Mouse (Mus musculus) hindbrain, embryonic 13.5 days (tissue): Measurements from ENCODE around the gene Disp3. TPM values are rescaled to one million over a fixed set of nuclear protein-coding genes. Genes with fewer than 3 reads are reported as not detected.
A peak's percentile ranks its signal among the peaks of the same experiment; 100 is the strongest.

Experiments
- ATAC-seq: fragments of 200-750 bp; cut with Nextera tagmentation; 2 replicates; pipeline ENCODE4 v1.8.0; 2017; ENCODE audit warnings: moderate TSS enrichment; ENCODE audit not compliant: low FRiP score
- H3K27ac ChIP-seq: fragments of 300-500 bp; sonication (generic); 2 replicates; pipeline ENCODE4 v1.5.1; 2015; ENCODE audit warnings: inconsistent platforms, mild to moderate bottlenecking, moderate library complexity
- H3K27me3 ChIP-seq: fragments of 300-500 bp; sonication (generic); 2 replicates; pipeline ENCODE4 v1.6.1; 2015; ENCODE audit warnings: mild to moderate bottlenecking, inconsistent platforms
- H3K36me3 ChIP-seq: fragments of 300-500 bp; sonication (generic); 2 replicates; pipeline ENCODE4 v1.6.1; 2015; ENCODE audit warnings: mild to moderate bottlenecking, inconsistent platforms
- H3K4me1 ChIP-seq: fragments of 300-500 bp; sonication (generic); replicated peaks from 2 replicates; pipeline ENCODE4 v1.6.1; 2015; ENCODE audit warnings: inconsistent platforms
- H3K4me2 ChIP-seq: fragments of 300-500 bp; sonication (generic); 2 replicates; pipeline ENCODE4 v1.6.1; 2015; ENCODE audit warnings: inconsistent platforms, mild to moderate bottlenecking, moderate library complexity
- H3K4me3 ChIP-seq: fragments of 300-500 bp; sonication (generic); 2 replicates; pipeline ENCODE4 v1.5.1; 2015; ENCODE audit warnings: mild to moderate bottlenecking, inconsistent platforms
- H3K9ac ChIP-seq: fragments of 300-500 bp; sonication (generic); 2 replicates; pipeline ENCODE4 v1.6.1; 2015; ENCODE audit warnings: mild to moderate bottlenecking, inconsistent platforms
- H3K9me3 ChIP-seq: fragments of 300-500 bp; sonication (generic); 2 replicates; pipeline ENCODE4 v1.6.1; 2016; ENCODE audit warnings: inconsistent platforms
- WGBS: fragments of 180-500 bp; shearing (Covaris S2); methylation state at CpG from one replicate; pipeline ENCODE4 v1.1.7; 2015; 5-methylcytosine and 5-hydroxymethylcytosine counted together
- polyA plus RNA-seq: library from polyadenylated mRNA; unstranded; fragments of >200 nt; fragmentation: Nextera tagmentation; extraction: Ambion mirVana; gene quantifications from 2 replicates; pipeline ENCODE4 v1.2.1, GENCODE M21; 2015

The Disp3 gene
- polyA plus RNA-seq, result 14.8 and 15.4 TPM in 2 replicates

DNA sequence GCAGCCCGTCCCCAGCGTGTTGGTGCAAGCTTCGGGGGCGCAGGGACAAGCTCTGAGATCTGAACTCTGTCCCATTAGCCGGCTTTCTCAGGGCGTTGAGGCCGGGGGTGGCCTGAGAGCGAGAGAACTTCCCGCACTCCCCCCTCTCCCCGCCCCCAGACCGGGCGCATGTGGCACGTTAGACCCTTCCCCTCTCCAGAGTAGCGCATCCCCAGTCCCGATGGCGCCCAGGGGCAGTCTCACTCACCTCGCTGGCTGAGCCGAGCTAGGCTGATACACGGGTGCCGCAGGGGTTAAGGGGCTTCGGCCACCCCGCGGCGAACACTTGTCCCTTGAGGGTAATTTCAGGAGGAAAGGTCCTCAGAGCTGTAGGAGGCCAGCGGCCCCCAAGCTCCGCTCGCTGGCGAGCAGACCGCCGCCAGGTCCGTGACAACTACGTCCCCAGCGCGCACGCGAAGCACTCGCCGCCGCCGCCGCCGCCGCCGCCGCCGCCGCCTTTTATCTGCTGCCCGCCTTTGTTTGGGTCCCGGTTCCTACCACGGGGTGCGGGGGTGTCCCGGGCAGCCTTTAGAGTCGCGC, at the start of gene Disp3:
Disp3 (minus strand) TSS at position 490 of the 579 bp plus-strand sequence.
- peak; percentile 71 for ATAC-seq
- peak within 1 kb of the TSS; percentile 88 for H3K9ac ChIP-seq
- H3K4me2 ChIP-seq, result peak within 1 kb of the TSS; percentile 83
- H3K27ac ChIP-seq, result peak within 1 kb of the TSS; percentile 90
- 0 out of 2 replicates have a peak, but pooled peaks cover 6% of the 10 kb centered on the region for H3K27me3 ChIP-seq
- no peaks in the 10 kb centered on the region for H3K36me3 ChIP-seq
- H3K9me3 ChIP-seq, result no peaks in the 10 kb centered on the region
- H3K4me3 ChIP-seq, result peak within 1 kb of the TSS; percentile 82
- WGBS, result under 1% methylated on average over 41 of the region's 54 CpGs
- H3K4me1 ChIP-seq, result peaks cover 85% of the 10 kb centered on the region

DNA sequence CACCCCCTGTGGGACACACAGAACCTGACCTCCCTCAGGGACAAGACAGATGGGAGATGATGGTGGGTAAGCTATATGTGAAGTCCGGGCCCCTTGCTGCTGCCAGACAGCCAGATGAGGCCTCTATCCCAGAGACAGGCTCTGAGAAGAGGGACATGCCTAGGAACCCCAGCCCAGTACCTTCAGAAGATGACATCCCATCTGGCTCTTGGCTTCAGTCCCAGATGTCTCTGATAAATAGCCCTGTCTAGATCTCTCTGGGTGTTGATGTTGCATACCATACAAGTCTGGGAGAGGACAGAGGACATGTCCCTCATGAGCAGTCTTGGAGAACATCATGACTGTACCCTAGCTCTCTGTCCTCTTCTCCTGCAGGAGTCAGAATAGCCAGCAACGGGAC, 42.5 kb upstream of the Disp3 start:
- WGBS, result 73% methylated on average over 2 of the region's 2 CpGs
- Histone ChIP-seq H3K36me3 (no peaks in the 10 kb centered on the region), H3K9me3 (no peaks in the 10 kb centered on the region), H3K4me2 (no peak overlapping the region), H3K4me3 (no peak overlapping the region), H3K4me1 (peaks cover 53% of the 10 kb centered on the region), H3K27me3 (0 out of 2 replicates have a peak, but pooled peaks cover 3% of the 10 kb centered on the region), H3K9ac (no peak overlapping the region), H3K27ac (no peak overlapping the region)
- no peak for ATAC-seq

DNA sequence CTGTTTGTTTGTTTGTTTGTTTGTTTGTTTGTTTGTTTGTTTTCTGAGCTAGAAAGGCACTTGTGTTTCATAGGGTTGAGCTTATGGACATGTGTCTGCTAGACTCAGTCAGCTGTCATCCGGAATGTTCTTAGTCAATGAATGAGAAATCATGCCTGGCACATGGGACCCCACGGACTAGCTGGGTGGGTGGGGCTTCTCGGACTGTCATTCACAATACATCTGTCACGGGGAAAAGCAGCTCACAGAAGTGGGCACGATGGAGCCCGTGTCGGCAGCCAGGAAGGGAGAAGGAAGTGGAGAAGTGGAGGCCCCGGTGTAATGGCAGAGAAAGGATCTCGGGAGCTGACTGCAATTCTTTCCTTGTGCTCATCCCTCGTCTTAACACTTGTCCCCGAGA, 41.7 kb upstream of the Disp3 start:
- no peak overlapping the region for H3K4me2 ChIP-seq
- ATAC-seq, result no peak
- no peak overlapping the region for H3K9ac ChIP-seq
- no peak overlapping the region for H3K4me3 ChIP-seq
- 0 out of 2 replicates have a peak, but pooled peaks cover 3% of the 10 kb centered on the region for H3K27me3 ChIP-seq
- no peaks in the 10 kb centered on the region for H3K9me3 ChIP-seq
- H3K27ac ChIP-seq, result no peak overlapping the region
- no peaks in the 10 kb centered on the region for H3K36me3 ChIP-seq
- H3K4me1 ChIP-seq, result peaks cover 60% of the 10 kb centered on the region
- 37% methylated on average over 11 of the region's 11 CpGs for WGBS

DNA sequence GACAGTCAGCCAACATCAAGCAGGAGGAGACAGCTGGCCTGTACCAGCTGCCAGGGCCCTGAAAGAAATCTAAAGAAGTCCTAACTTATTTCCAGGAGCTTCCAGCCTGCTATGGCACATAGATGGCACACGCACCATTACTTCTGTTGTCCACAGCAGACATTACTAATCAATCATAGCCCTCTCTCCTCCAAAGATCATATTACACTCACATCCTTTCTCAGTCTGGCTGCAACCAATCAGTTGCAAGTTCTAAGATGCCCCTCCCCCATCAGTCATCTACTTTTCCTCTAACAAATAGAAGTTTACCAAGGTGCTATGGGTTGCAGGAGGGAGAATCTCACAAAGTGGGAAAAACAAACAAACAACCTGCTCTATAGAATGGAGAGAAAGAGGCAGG, 40.5 kb upstream of the Disp3 start:
- no peaks in the 10 kb centered on the region for H3K9me3 ChIP-seq
- peak overlapping the region; percentile 84 for H3K27ac ChIP-seq
- no peak overlapping the region for H3K4me2 ChIP-seq
- H3K4me1 ChIP-seq, result peaks cover 63% of the 10 kb centered on the region
- no peak overlapping the region for H3K4me3 ChIP-seq
- WGBS, result 74% methylated on average over 1 of the region's 1 CpGs
- 0 out of 2 replicates have a peak, but pooled peaks cover 3% of the 10 kb centered on the region for H3K27me3 ChIP-seq
- H3K9ac ChIP-seq, result no peak overlapping the region
- H3K36me3 ChIP-seq, result no peaks in the 10 kb centered on the region
- no peak for ATAC-seq

DNA sequence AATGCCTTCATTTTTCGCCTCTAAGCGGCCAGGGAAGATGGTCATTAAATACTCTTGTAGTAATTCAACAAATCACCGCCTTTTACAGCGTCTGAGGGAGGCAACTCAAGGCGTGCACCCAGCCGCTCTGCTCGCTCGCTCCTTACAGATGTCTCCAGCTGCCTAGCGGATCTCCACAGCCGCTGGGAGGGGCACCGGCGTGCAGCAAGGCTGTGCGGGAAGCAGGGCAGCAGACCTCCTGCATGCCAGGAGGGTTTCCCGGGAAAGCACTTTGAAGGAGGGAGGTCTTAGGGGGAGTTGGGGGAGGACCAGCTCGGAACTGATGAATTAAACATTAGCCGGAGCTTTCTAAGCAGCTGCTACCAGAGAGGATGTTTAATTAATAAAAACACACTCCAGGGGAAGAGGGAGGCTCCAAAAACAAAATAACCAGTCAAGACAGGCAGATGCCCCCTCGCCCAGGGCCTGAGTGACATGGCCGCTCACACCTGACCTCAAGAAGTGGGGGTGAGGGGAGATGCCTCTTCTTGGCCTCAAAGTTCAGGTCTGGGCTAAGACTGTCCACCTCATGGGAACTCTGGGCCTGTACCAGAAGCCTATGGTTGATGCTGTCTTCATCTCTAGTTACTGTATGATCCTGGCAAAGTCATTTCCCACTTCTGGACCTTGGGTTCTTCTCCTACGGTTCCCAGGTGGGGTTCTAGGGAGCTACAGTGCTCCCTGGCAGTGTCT, 39.7 kb upstream of the Disp3 start:
- Histone ChIP-seq H3K27me3 (0 out of 2 replicates have a peak, but pooled peaks cover 3% of the 10 kb centered on the region), H3K4me2 (peak overlapping the region; percentile 50), H3K9ac (peak overlapping the region; percentile 24; the same call in 1 of the 2 replicates), H3K4me3 (no peak overlapping the region), H3K36me3 (no peaks in the 10 kb centered on the region), H3K9me3 (no peaks in the 10 kb centered on the region), H3K4me1 (peaks cover 69% of the 10 kb centered on the region), H3K27ac (peak overlapping the region; percentile 84)
- peak; percentile 70 for ATAC-seq
- 7% methylated on average over 19 of the region's 19 CpGs for WGBS

DNA sequence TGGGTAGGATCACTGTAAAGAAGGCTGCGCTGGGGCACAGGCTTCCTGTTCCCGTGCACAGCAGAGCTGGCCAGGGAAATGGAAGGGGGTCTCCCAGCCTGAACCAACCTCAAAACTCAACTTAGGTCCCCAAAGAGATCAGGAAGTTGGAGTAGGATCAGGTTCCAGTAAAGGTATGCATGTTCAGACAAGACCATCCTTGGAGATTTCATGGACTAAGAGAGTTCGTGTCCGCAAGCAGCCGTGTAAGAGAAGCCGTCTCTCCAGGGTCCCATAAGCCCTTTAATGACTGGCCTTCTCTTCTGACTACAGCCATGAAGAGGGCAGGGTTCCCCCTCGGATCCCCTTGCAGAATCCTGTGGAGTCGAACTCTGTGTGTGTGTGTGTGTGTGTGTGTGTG, 39.0 kb upstream of the Disp3 start:
- Histone ChIP-seq H3K4me1 (peaks cover 76% of the 10 kb centered on the region), H3K27me3 (0 out of 2 replicates have a peak, but pooled peaks cover 3% of the 10 kb centered on the region), H3K4me2 (peak overlapping the region; percentile 50), H3K36me3 (no peaks in the 10 kb centered on the region), H3K9ac (no peak overlapping the region), H3K9me3 (no peaks in the 10 kb centered on the region), H3K4me3 (no peak overlapping the region), H3K27ac (peak overlapping the region; percentile 84)
- WGBS, result 37% methylated on average over 8 of the region's 8 CpGs
- no peak for ATAC-seq

DNA sequence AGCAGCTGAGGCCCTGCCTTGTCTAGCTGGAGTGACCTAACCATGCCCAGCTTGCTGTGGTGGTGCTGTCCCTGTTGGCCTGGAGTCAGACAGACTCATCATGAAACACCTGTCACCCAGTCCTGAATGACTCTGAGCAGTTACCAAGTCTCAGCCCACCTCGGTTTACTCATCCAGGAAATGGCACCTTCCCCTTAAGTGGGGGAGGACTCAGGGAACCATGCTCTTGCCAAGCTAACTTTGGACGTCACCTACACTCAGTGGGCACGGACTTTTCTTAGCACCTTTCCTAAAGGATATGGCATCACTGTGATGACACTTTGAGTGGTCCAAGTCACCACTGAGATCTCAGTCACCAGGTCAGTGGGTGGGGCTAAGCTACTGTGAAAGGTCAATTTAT, 38.2 kb upstream of the Disp3 start:
- no peak overlapping the region for H3K9ac ChIP-seq
- peaks cover 84% of the 10 kb centered on the region for H3K4me1 ChIP-seq
- no peaks in the 10 kb centered on the region for H3K36me3 ChIP-seq
- no peak overlapping the region for H3K4me3 ChIP-seq
- 96% methylated on average over 3 of the region's 3 CpGs for WGBS
- no peak for ATAC-seq
- H3K9me3 ChIP-seq, result no peaks in the 10 kb centered on the region
- no peak overlapping the region for H3K4me2 ChIP-seq
- H3K27me3 ChIP-seq, result 0 out of 2 replicates have a peak, but pooled peaks cover 3% of the 10 kb centered on the region
- H3K27ac ChIP-seq, result no peak overlapping the region

DNA sequence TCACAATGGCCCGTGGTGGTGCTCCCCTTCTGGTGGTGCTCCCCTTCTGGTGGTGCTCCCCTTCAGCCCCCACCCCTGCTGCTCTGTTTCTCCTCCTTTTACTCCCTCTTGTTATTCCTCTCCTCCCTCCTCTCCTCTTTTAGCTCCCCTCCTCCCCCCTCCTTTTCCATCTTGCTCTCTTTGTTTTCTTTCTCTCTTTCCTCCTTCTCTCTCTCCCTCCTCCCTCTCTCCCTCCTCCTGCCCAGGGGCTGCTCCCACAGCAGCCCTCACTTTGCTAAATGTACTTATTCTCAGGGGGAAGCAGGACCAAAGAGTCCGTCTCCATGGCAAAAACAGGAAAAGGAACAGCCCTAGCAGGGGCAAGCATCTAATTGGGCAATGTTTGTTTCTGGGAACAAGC, 37.3 kb upstream of the Disp3 start:
- Histone ChIP-seq H3K9ac (no peak overlapping the region), H3K36me3 (no peaks in the 10 kb centered on the region), H3K4me2 (no peak overlapping the region), H3K4me3 (no peak overlapping the region), H3K9me3 (no peaks in the 10 kb centered on the region), H3K27me3 (0 out of 2 replicates have a peak, but pooled peaks cover 3% of the 10 kb centered on the region), H3K27ac (peak overlapping the region; percentile 12; the same call in 1 of the 2 replicates), H3K4me1 (peaks cover 79% of the 10 kb centered on the region)
- no peak for ATAC-seq
- 24% methylated on average over 2 of the region's 2 CpGs for WGBS

DNA sequence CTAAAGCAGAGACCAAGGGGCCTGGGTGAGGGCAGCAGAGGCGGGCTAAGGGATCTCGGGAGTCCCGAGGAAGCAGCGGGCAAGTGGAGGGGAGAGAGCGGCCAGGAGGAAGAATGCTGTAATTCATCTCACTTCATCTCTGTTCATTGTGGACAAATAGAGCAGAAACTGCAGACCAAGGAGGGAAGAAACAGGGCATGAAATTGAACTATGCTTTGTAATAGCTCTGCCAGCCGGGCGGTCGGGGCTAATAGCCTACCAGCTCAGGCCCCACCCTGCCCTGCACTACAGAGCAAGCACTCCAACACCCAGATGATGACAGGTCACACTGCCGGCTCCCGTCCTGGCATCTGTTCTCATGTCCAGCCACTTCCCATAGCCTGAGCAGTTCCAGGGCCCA, 34.4 kb upstream of the Disp3 start:
- WGBS, result 8% methylated on average over 10 of the region's 10 CpGs
- Histone ChIP-seq H3K4me2 (no peak overlapping the region), H3K36me3 (no peaks in the 10 kb centered on the region), H3K9me3 (no peaks in the 10 kb centered on the region), H3K27me3 (0 out of 2 replicates have a peak, but pooled peaks cover 6% of the 10 kb centered on the region), H3K9ac (peak overlapping the region; percentile 49; the same call in 1 of the 2 replicates), H3K27ac (peak overlapping the region; percentile 71), H3K4me3 (no peak overlapping the region), H3K4me1 (peaks cover 75% of the 10 kb centered on the region)
- no peak for ATAC-seq

DNA sequence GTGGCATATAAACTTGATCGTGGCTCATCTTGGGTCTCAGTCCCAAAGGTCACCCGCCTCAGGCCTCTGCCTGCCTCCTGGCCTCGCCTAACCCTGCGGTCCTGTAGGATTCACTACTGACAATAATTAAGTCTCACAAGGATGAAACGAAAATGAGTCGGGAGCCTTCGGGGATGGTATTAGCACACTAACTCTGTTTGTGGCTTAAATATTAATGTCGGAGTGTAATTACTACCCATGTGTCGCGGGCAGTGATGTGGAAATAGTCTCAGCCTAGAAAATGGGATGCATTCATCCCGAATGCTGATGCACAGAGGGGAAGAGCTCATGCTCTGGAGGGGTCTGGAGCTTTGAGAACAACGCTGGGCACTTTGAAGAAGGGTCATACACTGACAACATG, 31.6 kb upstream of the Disp3 start:
- Histone ChIP-seq H3K27me3 (0 out of 2 replicates have a peak, but pooled peaks cover 3% of the 10 kb centered on the region), H3K4me2 (no peak overlapping the region), H3K4me1 (peaks cover 62% of the 10 kb centered on the region), H3K4me3 (no peak overlapping the region), H3K36me3 (no peaks in the 10 kb centered on the region), H3K27ac (peak overlapping the region; percentile 60), H3K9ac (0 out of 2 replicates have a peak overlapping the region, but pooled peaks have one; percentile 19), H3K9me3 (no peaks in the 10 kb centered on the region)
- 38% methylated on average over 12 of the region's 12 CpGs for WGBS
- ATAC-seq, result no peak

DNA sequence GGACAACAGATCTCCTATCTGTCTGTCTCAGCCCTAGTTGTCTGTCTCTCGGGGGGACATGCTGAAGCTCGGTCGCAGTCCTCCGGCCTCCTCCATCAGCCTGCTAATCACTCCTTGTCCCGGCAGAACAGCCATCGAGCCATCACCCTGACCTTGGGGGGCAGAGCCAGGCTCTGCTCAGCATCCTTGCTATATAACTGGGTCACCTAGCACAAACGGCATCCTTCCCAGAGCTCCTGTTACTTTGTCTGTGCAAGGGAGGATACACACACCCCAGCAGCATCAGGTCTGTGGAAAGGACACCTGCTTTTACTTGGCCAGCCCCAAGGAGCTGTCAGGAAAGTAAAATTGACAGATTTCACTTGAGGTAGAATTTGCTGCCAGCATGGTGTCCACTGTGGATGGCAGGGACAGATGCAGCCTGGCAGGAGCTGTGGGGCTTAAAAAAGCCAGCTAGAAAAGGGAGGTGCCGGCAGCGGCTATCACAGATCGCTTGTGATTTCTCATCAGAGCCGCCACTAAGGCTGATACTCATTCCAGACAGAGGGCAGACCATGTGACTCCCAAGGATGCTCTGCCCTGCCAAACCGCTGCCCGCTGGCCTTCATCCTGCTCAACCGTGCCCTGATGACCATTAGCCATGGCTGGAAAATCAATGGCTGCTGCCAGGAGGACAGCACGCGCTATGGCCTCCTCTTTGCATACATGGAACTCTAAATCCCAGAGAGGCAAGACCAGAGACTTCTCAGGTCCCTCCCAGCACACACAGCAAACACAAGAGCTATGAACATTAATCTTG, 27.8 kb upstream of the Disp3 start:
- H3K27me3 ChIP-seq, result 0 out of 2 replicates have a peak, but pooled peaks cover 3% of the 10 kb centered on the region
- H3K27ac ChIP-seq, result peak overlapping the region; percentile 30; the same call in 1 of the 2 replicates
- peaks cover 69% of the 10 kb centered on the region for H3K4me1 ChIP-seq
- ATAC-seq, result no peak
- WGBS, result 69% methylated on average over 16 of the region's 16 CpGs
- peak overlapping the region; percentile 40; the same call in 1 of the 2 replicates for H3K9ac ChIP-seq
- H3K4me3 ChIP-seq, result no peak overlapping the region
- no peaks in the 10 kb centered on the region for H3K36me3 ChIP-seq
- H3K9me3 ChIP-seq, result no peaks in the 10 kb centered on the region
- no peak overlapping the region for H3K4me2 ChIP-seq

DNA sequence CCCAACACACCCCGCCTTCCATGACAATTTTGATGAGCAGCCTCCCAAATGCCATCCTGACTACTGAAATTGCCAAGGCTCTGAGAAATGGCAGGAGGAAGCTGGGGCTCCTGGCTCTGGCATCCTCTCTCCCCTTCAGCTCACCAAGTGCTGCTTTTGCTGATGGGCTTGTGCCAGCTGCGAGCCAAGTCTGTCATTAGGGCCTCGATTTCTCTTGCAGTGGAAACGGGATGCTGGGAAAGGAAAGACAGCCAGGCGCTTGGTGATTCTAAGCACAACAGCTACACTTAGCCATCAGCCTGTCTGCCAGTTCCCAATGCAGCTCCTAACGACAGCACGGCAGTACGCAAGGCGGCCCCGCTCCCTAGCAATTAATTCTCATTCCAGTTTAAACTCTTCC, 26.6 kb upstream of the Disp3 start:
- Histone ChIP-seq H3K9me3 (no peaks in the 10 kb centered on the region), H3K4me2 (no peak overlapping the region), H3K36me3 (no peaks in the 10 kb centered on the region), H3K9ac (peak overlapping the region; percentile 29; the same call in 1 of the 2 replicates), H3K4me3 (no peak overlapping the region), H3K27me3 (0 out of 2 replicates have a peak, but pooled peaks cover 3% of the 10 kb centered on the region), H3K27ac (peak overlapping the region; percentile 66), H3K4me1 (peaks cover 75% of the 10 kb centered on the region)
- 44% methylated on average over 10 of the region's 10 CpGs for WGBS
- no peak for ATAC-seq
